ENCODE assay signal across 33 mouse cellular contexts in the genomic region with DNA sequence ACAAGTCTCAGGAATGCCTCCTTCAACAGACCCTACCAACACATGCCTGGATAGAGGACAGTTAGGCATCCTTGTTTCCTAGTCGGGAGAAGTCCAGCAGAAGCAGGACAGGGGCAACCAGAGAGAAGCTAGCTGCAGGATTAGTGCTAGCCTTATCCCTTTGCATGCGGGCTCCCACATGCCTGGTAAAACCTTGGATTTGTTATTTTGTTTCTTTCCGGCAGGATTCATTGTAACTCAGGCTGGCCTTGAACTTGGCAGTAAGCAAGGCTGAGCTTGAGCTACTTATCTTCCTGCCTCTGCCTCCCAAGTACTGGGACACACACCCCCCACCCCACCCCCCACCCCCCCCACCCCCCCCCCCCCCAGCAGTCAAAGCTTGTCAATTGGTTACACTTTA. TPM values are rescaled to one million over a fixed set of nuclear protein-coding genes. Genes with fewer than 3 reads are reported as not detected.
"Had no signal": no experiment of that assay in that cellular context is flagged by ENCODE, and none has a peak within 500 bp of the region (broad histone marks: within the 10 kb centered on the region; RNA-seq: fewer than 3 reads in every experiment).

No protein-coding gene starts in this region.

- ATAC-seq: hindbrain, embryonic 16.5 days; inflammation-experienced regulatory T-cells, adult 6 months; intestine, embryonic 15.5 days; intestine, postnatal 0 days had no signal

- H3K9ac ChIP-seq: heart, embryonic 13.5 days; heart, embryonic 15.5 days; intestine, embryonic 15.5 days; limb, embryonic 12.5 days had no signal

- H3K4me3 ChIP-seq: heart, adult 2 months; intestine, embryonic 15.5 days; layer of hippocampus, adult 2 months; left cerebral cortex, adult 2 months had no signal

- H3K36me3 ChIP-seq: heart, embryonic 13.5 days; heart, embryonic 15.5 days; intestine, embryonic 15.5 days; limb, embryonic 10.5 days; limb, embryonic 12.5 days had no signal

- DNase-seq: gastrocnemius, postnatal 14 days; gastrocnemius, postnatal 36 days; heart, adult 11 months; heart, adult 2 months; heart, postnatal 4 days; kidney, adult 18-20 months; kidney, adult 8-10 months; kidney, postnatal 10 days; kidney, postnatal 25 days; kidney, postnatal 4 days; liver had no signal

- H3K27ac ChIP-seq: heart, adult 2 months; heart, embryonic 13.5 days; heart, embryonic 15.5 days; hindbrain, embryonic 14.5 days; intestine, embryonic 15.5 days; layer of hippocampus, adult 2 months; left cerebral cortex, adult 2 months; limb, embryonic 10.5 days; limb, embryonic 12.5 days had no signal

- H3K9me3 ChIP-seq: heart, embryonic 13.5 days; heart, embryonic 15.5 days; intestine, embryonic 15.5 days; limb, embryonic 10.5 days; limb, embryonic 12.5 days had no signal

RNA-seq across cellular contexts. Expression of a gene that starts 15.8 kb away (rescaled TPM):
- total RNA-seq: gastrocnemius, postnatal 14 days; gastrocnemius, postnatal 36 days had no signal
- polyA plus RNA-seq: gonadal fat pad, adult 2 months; heart, embryonic 13.5 days; heart, postnatal 0 days; inflammation-experienced regulatory T-cells, adult 6 months; intestine, postnatal 0 days; kidney, embryonic 14.5 days; kidney, embryonic 16.5 days had no signal

RNA-seq across cellular contexts. Expression of a gene that starts 55.7 kb away (rescaled TPM):
- total RNA-seq: gastrocnemius, adult 18-20 months; gastrocnemius, adult 8-10 months; gastrocnemius, postnatal 14 days; gastrocnemius, postnatal 36 days; heart, adult 2 months; heart, postnatal 25 days; heart, postnatal 4 days; layer of hippocampus, postnatal 10 days had no signal
- polyA plus RNA-seq: gonadal fat pad, adult 2 months; heart, adult 2 months; heart, embryonic 11.5 days; heart, embryonic 13.5 days; heart, embryonic 15.5 days; heart, postnatal 0 days; hindbrain, embryonic 11.5 days; inflammation-experienced regulatory T-cells, adult 6 months; intestine, embryonic 15.5 days; kidney, embryonic 16.5 days; limb, embryonic 10.5 days; limb, embryonic 12.5 days; liver, embryonic 11.5 days had no signal
